Mouse (Mus musculus) thymus, adult 2 months (tissue): ENCODE data around the gene Tceal3.

ENCODE experiments used
- CTCF ChIP-seq: fragments of 200-500 bp; IDR thresholded peaks from 2 replicates; pipeline ENCODE4 v1.5.1; 2012; ENCODE audit warnings: mild to moderate bottlenecking, control low read depth, low read length, moderate library complexity, borderline replicate concordance; ENCODE audit not compliant: control insufficient read depth, poor library complexity, insufficient read depth; ENCODE audit errors: extremely low read depth
- POLR2A ChIP-seq: fragments of 200-500 bp; IDR thresholded peaks from 2 replicates; pipeline ENCODE4 v1.6.1; 2012; ENCODE audit warnings: mild to moderate bottlenecking, low read length, control low read depth, moderate library complexity; ENCODE audit not compliant: control insufficient read depth, poor library complexity, insufficient read depth; ENCODE audit errors: extremely low read depth

GRCm38 (mm10) chrX:136584617-136585016, 6.0 kb upstream of the Tceal3 start:
- TF ChIP-seq CTCF (no peak), POLR2A (no peak)
